Mouse (Mus musculus) T-helper 17 cell (primary cell): Measurements from ENCODE around the gene Myo1a.
"Not testable (repeated sequence)": the region's sequence is repeated elsewhere in the genome, so short reads cannot be mapped to it uniquely, and the experiment has no call there.

Experiments
- in situ Hi-C, 2 experiments: fragments of 300-600 bp; cut with MboI, MseI; formaldehyde crosslinking; loops; 1 replicate in 1 of 2; 2 replicates in 1 of 2; pipeline ENCODE4 v1.15.1; 2025; ENCODE audit warnings: high pct_unique_total_duplicates in 2 of 2

Gene Myo1a

DNA sequence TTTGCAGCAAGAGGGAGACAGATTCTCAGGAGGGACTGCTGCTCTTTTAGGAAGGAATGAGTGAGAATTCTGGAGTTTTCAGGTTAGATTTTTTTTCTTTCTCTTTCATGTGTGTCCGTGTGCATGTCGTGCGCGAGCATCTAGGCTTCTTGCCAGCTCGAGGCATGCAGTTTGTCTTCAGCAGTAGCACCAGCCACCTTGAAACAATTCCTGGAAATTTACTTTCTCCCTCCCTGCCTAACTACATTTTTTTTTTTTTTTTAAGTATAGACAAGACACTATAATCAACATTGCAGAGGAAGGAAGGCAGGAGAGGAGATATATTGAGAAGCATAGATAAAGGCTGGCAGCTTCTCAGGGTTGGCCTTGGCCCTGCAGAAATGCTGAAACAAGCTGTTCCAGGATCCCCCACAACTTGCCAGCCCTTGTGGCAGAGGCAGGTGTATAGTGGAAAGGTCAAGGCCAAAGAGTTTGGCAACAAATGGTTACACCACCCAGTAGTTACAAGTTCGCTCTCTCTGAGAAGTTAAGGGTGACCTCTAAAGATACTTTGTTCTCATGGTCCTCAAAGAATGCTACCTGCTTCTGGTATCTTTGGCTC lies 49.7 kb downstream of the Myo1a start:
- in situ Hi-C loops: loop anchor here in 1 of 2 experiments (10.0 kb wide), 1 partner anchor 820 kb away; no protein-coding TSS in a partner anchor

DNA sequence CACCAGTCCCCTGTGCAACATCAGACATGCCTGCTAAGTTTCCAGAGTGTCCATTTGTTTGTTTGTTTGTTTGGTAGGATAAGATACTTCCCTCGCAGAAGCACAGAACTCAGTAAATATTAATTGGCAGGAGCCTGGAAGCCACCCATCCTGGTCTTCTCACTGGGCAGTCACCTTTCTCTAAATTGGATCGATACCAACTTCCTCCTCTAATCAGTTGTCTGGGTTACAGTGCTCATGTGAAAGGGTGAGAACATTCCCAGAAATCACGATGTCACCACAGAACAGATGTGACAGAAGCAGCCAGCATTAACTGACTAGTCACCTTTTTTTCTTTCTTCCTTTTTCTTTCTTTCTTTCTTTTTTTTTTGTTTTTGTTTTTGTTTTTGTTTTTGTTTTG lies 50.3 kb downstream of the Myo1a start:
- in situ Hi-C loops: loop anchor here in 1 of 2 experiments (10.0 kb wide), 1 partner anchor 820 kb away; no protein-coding TSS in a partner anchor

DNA sequence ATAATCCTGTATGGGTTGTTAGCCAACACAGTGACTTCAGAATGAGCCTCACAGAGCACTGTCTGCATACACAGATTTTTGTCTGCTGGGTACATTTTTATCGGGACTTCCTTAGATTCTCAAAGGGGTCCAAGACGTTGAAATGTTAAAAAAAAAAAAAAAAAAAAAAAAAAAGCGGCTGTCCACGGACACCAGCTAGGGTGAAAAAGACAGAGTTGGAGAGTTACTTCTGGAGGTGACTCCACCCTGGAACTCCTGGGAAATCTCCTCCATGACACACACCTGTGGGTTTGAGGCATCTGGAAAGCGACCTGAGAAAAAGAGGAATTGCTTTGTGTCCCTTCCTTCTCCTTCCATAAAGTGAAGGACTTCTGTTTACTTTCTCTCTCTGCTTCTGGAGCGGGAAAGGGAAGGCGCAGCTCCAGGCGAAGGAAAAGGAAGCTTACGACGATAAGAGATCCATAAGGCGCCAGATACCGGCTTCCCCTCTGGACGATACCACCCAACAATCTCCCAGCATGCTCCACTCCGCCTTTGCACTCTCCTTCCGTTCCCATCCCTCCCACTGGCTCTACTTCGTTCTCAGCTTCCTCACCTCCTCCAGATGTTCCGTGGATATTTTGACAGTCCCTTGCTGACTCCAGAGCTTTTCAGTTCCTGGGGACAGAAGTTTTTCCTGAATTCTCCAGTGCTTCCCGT lies 50.9 kb downstream of the Myo1a start:
- in situ Hi-C loops: loop anchor here in 1 of 2 experiments (10.0 kb wide), 1 partner anchor 821 kb away; no protein-coding TSS in a partner anchor

DNA sequence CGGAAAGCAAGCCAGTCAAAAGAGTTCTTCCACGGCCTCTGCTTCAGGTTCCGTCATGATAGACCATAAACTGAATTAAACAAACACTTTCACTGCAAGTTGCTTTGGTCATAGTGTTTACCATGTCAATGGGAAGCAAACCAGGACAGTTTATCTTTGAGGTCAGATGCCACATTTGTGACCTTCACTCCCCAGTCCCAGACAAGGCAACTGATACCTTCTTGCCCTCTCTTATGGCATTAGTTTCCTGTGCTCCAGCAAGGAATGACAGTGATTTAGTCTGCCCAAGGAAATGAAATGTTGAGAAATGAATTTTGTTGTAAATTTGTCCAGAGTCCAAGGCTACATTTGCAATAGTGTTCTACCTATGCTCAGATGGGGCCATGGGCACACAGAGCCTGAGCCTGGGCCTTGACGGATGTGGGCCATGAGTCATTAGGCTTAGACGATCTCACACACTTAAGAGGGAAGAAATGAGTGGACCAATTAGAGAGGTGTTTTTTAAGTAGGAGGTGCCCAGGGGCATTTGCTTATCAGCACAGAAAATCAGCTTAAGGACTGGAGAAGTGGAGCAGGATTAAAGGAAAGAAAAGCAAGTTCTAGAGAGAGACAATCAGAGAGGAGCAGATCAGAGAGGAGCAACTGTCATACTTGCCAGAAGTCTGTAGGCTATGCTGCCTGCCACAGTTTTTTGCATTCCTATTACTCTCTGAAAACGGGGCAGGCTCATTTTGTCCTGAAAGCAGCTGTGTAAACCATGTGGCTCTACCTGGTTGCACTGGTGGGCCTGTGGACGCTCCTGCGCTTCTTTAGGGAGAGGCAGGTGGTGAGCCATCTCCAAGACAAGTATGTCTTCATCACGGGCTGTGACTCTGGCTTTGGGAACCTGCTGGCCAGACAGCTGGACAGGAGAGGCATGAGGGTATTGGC lies 54.5 kb downstream of the Myo1a start, which contains the start of the genes Rdh1 and Rdh16f1:
Rdh1 (plus strand) TSS at position 541 of the 930 bp plus-strand sequence.
Rdh16f1 (plus strand) TSS at position 607 of the 930 bp plus-strand sequence.
- in situ Hi-C loops: loop anchor here in 1 of 2 experiments (10.0 kb wide), 1 partner anchor 825 kb away; no protein-coding TSS in a partner anchor

DNA sequence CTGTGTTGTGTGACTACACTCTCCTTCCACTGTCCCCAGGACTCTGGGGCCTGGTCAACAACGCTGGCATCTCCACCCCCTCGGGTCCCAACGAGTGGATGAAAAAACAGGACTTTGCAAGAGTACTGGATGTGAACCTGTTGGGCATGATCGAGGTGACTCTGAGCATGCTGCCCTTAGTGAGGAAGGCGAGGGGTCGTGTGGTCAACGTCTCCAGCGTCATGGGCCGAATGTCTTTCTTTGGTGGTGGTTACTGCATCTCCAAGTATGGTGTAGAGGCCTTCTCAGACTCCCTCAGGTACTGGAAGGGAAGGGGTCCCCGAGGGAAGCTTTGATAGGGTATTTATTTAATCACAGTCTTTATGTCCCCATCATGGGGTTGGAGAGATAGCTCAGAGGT lies 58.0 kb downstream of the Myo1a start:
- in situ Hi-C loops: not testable (repeated sequence)

DNA sequence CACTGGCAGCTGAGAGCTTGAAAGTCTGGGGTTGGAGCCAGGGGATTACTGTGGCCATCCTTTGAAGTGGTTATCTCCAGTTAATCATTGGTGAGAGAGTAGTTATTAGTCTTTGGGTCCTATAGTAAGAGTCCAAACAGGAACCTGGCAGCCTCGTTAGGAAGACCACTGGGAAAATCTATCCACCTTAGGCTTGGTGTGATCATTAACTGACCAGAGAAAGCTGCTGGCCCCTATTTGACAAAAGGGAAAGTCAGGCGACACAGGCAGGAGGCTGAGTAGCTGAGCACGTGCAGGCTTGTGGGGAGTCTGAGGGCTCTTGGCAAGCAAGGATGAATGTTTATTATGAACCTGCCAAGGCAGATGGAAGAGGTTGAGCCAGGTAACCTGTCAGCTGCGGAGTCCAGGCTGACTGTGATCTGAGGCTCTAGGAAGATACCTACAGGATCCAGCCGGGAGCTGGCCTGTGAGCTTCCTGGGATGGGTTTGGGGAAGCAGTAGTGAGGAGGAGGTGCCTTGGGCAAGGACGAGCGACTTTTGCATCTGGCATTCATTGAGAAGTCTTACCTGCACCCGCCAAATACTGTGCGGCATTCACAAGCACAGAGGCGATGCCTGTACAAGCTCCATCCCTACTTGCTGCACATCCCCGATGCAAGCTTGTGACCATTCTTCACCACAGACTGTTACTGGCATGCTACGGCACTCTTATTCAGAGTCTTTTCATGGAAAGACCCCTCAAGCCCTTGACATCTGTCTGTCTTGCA lies 59.1 kb downstream of the Myo1a start:
- in situ Hi-C loops: no loop called here

DNA sequence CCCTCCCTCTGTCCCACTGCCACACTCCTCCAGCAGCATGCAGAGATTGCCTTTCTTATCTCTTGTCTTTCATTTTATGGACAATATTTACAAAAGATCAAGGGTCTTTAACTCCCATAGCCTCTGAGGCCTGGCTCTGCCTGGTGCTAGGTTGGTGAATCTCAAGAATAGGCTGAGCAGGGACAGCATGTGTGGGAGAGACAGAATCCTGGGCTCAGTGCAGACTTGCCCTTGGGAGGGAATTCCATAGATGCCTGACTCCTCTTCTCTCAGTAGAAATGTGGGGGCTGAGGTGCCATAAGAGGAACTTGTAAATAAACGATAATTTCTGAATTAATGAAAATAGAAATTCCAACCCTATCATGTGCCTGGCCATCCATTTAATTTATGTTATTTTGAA lies 61.6 kb downstream of the Myo1a start:
- in situ Hi-C loops: no loop called here
